Mouse (Mus musculus) thymus, postnatal 36 days (tissue): ENCODE results near the gene Akap1.
"Not testable (repeated sequence)": the region's sequence is repeated elsewhere in the genome, so short reads cannot be mapped to it uniquely, and the experiment has no call there.

Source experiments
- DNase-seq, 2 experiments: peaks; one replicate each; pipeline ENCODE4 v3.0.0; 2022; ENCODE audit warnings: mixed read lengths in 2 of 2

The Akap1 gene

GRCm38 (mm10) chr11:88864458-88865197 is at the start of gene Akap1:
Akap1 (minus strand) TSS chr11:88864586.
- DNase-seq = peak; percentile 96 to 98

DNA sequence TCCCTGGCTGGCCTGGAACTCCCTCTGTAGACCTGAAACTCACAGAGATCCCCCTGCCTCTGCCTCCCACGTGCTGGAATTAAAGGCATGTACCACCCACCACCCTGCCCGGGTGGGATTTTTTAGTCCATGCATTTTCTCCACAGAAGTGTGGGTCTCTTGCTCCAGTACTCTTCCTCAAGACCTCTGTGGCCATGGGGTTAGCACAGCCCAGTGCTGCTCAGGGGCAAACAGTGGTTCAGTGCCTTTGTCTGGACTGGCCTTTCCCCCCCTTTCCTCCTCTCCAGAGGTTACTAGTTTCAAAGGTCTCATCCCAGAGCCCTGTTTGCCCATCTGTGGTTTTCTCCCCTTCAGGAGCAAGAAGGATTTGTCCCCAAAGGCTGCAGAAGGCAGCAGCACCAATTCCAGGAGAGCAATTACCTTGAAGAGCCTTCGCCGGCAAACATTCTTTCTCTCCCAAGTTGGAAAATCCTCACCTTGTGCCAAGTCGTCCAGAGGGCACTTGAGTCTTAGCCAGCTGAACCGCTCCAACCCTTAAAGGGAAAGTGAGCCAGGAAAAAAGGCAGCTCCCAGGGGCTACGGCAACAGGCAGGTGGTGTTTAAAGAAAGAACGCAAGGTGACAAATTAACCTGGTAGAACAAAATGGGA is 45.1 kb upstream of the Akap1 start:
- DNase-seq = no peak

GRCm38 (mm10) chr11:88908557-88909211 is 44.3 kb upstream of the Akap1 start:
- peak; percentile 54 to 58 for DNase-seq

- DNase-seq = no peak
Measured at GRCm38 (mm10) chr11:88907886-88908285, 43.5 kb upstream of the Akap1 start.

- DNase-seq = no peak
Measured at GRCm38 (mm10) chr11:88905621-88906020, 41.2 kb upstream of the Akap1 start.

GRCm38 (mm10) chr11:88904080-88904479 is 39.7 kb upstream of the Akap1 start:
- DNase-seq = no peak

- no peak for DNase-seq
Measured at GRCm38 (mm10) chr11:88902762-88903161, 38.4 kb upstream of the Akap1 start.

GRCm38 (mm10) chr11:88901341-88901802 is 37.0 kb upstream of the Akap1 start:
- no peak for DNase-seq

GRCm38 (mm10) chr11:88899561-88899960 is 35.2 kb upstream of the Akap1 start:
- DNase-seq = no peak

DNA sequence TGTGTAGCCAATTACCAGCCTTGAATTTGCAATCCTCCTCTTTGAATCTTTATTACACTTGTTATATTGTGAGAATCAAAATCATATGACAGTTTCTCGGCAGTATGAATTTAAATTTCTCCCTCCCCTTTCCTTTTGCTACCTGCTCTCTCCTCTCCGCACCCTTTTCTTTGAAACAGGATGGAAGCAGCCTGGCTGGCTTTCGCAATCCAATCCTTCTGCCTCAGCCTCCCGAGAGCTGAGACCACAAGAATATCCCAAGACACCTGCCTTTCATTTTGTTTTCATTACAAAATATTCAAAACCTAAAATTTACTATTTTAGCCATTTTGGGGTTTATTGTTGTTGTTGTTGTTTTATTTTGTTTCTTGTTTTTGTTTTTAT is 34.0 kb upstream of the Akap1 start:
- DNase-seq = no peak

DNA sequence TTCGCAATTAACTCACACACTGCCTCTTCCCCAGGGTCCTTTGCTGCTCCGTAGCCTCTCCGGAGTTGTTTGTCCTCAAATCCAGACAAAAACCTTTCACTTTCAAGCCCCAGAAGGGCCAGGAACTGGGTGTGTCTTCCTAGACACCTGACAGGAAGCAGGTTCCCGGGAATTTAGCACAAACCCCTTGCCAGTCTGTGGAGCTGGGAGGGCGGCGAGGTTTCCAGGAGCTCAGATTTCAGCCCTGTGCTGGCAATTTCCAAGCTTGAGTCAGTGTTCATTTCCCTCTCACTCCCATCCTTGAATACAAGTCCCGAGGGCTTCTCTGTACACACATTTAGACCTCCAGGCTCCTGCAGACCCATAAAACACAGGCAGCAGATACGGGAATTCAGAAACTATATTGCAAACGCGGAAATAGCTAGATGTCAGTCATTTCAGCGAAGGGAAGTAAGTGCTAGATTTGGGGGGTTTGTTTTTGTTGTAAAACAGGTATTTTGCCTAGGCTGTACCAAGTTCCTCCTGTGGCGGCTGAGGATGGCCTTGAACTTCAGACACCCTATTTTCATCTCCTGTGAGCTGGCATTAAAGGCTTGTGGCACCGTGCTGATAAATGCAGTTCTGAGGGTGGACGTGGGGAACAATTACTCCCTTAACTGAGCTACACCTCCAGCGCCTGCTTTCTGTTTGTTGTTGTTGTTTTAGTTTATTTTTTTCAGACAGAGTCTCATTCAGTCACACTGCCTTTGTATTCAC is 33.4 kb upstream of the Akap1 start:
- DNase-seq = no peak

GRCm38 (mm10) chr11:88895800-88896232 is 31.4 kb upstream of the Akap1 start:
- peak; percentile 41 to 43 for DNase-seq

GRCm38 (mm10) chr11:88895235-88895634 is 30.8 kb upstream of the Akap1 start:
- peak; percentile 21 to 29 for DNase-seq

GRCm38 (mm10) chr11:88894279-88894678 is 29.9 kb upstream of the Akap1 start:
- DNase-seq = not testable (repeated sequence)

DNA sequence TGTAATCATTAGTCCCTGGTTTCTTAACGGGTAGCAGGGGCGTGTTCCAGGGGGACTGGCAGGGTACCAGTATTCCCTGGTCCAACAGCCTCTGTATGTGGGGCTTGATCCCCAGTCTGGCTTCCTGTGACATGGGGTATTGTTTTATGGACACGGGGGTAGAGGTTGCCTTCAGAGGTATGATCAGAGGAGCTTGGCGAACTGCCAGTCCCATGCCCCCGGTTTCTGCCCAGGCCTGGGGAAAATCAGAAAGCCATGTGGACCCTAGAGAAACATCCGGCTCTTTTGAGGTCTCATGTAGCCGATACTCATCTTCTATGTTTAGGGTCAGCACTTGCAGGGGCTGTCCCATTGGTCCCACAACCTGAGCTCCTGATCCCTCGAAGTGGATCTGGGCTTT is 29.1 kb upstream of the Akap1 start:
- DNase-seq = not testable (repeated sequence)

GRCm38 (mm10) chr11:88892789-88893188 is 28.4 kb upstream of the Akap1 start:
- DNase-seq = peak; percentile 9 to 31

DNA sequence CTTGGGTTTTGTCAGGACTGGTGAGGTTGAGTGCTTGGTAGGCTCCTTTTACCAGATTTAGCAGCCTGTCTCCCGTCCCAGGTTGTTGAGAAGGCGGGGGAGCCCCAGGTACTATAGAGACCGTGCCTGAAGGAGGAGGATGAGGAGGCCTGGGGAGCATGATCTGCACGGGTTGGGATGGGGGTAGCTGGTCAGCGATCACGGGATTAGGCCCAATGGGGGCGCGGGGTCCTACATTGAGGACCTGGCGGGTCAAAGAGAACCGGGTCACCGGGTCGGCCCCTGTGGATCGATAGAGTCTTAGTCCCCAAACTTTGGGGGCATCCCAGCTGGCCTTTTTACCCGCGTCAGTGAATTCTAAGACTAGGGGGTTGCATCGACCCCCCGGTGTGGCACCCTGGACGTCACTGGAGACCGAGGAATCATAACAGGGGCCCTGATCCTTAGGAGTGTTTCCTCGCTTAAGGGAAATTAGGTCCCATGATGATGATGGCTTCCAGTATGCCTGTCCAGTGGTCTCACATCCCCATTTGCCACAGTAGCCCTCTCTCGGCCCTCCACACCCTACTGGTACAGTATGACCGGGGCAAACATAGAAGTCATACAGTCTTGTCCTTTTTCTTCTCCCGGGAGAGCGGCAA is 27.7 kb upstream of the Akap1 start:
- peak; percentile 43 to 61 for DNase-seq

GRCm38 (mm10) chr11:88891446-88891845 is 27.1 kb upstream of the Akap1 start:
- DNase-seq = peak; percentile 13 to 15

- not testable (repeated sequence) for DNase-seq
Measured at GRCm38 (mm10) chr11:88890904-88891303, 26.5 kb upstream of the Akap1 start.

- DNase-seq = no peak
Measured at GRCm38 (mm10) chr11:88888996-88889395, 24.6 kb upstream of the Akap1 start.

GRCm38 (mm10) chr11:88884376-88885065 is 20.1 kb upstream of the Akap1 start:
- DNase-seq = no peak

- no peak for DNase-seq
Measured at GRCm38 (mm10) chr11:88878011-88878410, 13.6 kb upstream of the Akap1 start.
